Mouse (Mus musculus): ENCODE results near the gene Olfr1029. TPM values are rescaled to one million over a fixed set of nuclear protein-coding genes. Genes with fewer than 3 reads are reported as not detected.
"Not testable (repeated sequence)": the region's sequence is repeated elsewhere in the genome, so short reads cannot be mapped to it uniquely, and the experiment has no call there.

The Olfr1029 gene
- total RNA-seq (2021), result under 1 TPM in 1 of 2 experiments, not detected in 1; 0.30 TPM
- long read RNA-seq, experiment 1, result 0 reads
- long read RNA-seq, experiment 2, result 0 reads

GRCm38 (mm10) chr2:85973595-85973994 lies at the start of gene Olfr1029:
Gene Olfr1029, plus strand, starts transcription at chr2:85973895.
- DNase-seq (ENCODE audit: low spot score in 2 of 2), result no peak

- DNase-seq (ENCODE audit: low spot score in 2 of 2), result no peak
Measured at GRCm38 (mm10) chr2:85950137-85950536, 23.6 kb upstream of the Olfr1029 start, which contains the start of gene Olfr1028. Gene Olfr1028, plus strand, starts transcription at chr2:85950437.

- no peak for DNase-seq (ENCODE audit: low spot score in 2 of 2)
Measured at GRCm38 (mm10) chr2:85978976-85979375, 5.3 kb downstream of the Olfr1029 start, which contains the start of gene Olfr1030. Gene Olfr1030, plus strand, starts transcription at chr2:85979276.

- no peak for DNase-seq (ENCODE audit: low spot score in 2 of 2)
Measured at GRCm38 (mm10) chr2:85990004-85990403, 16.3 kb downstream of the Olfr1029 start, which contains the start of gene Olfr1031. Gene Olfr1031, plus strand, starts transcription at chr2:85990304.

GRCm38 (mm10) chr2:86005240-86005639 lies 31.5 kb downstream of the Olfr1029 start, which contains the start of gene Olfr1032:
Gene Olfr1032, plus strand, starts transcription at chr2:86005540.
- DNase-seq (ENCODE audit: low spot score in 2 of 2), result no peak

- peak in 1 of 2 experiments; percentile 6 for DNase-seq (ENCODE audit: low spot score in 2 of 2)
Measured at GRCm38 (mm10) chr2:86020406-86020805, 46.7 kb downstream of the Olfr1029 start, which contains the start of gene Olfr1033. Gene Olfr1033, plus strand, starts transcription at chr2:86020633.

- DNase-seq (ENCODE audit: low spot score in 2 of 2), result not testable (repeated sequence)
Measured at GRCm38 (mm10) chr2:86021518-86021917, 47.8 kb downstream of the Olfr1029 start.

Other genes with a start within 250 kb of the Olfr1029 start
- gene Olfr1012, start 211.1 kb upstream of the Olfr1029 start, total RNA-seq (2021), result not detected
- not detected for gene Olfr1013, start 206.8 kb upstream of the Olfr1029 start, total RNA-seq (2021)
- not detected for gene Olfr1014, start 201.2 kb upstream of the Olfr1029 start, total RNA-seq (2021)
- not detected for gene Olfr1015, start 191.9 kb upstream of the Olfr1029 start, total RNA-seq (2021)
- gene Olfr1016, start 171.4 kb upstream of the Olfr1029 start, total RNA-seq (2021), result not detected
- not detected for gene Olfr1018, start 155.4 kb upstream of the Olfr1029 start, total RNA-seq (2021)
- gene Olfr1019, start 128.4 kb upstream of the Olfr1029 start, total RNA-seq (2021), result not detected
- not detected for gene Olfr1020, start 126.9 kb upstream of the Olfr1029 start, total RNA-seq (2021)
- gene Olfr1022, start 105.3 kb upstream of the Olfr1029 start, total RNA-seq (2021), result not detected
- gene Olfr1023, start 88.3 kb upstream of the Olfr1029 start, total RNA-seq (2021), result not detected
- gene Olfr1024, start 68.8 kb upstream of the Olfr1029 start, total RNA-seq (2021), result not detected
- not detected for gene Olfr1025-ps1, start 58.7 kb upstream of the Olfr1029 start, total RNA-seq (2021)
- gene Olfr1026, start 52.3 kb upstream of the Olfr1029 start, total RNA-seq (2021), result not detected
- not detected for gene Olfr1028, start 23.5 kb upstream of the Olfr1029 start, total RNA-seq (2021)
- gene Olfr1030, start 5.4 kb downstream of the Olfr1029 start, total RNA-seq (2021), result not detected
- not detected for gene Olfr1031, start 16.4 kb downstream of the Olfr1029 start, total RNA-seq (2021)
- gene Olfr1032, start 31.6 kb downstream of the Olfr1029 start, total RNA-seq (2021), result not detected
- 1 to 10 TPM; 3.5 to 4.1 TPM for gene Olfr1033, start 46.7 kb downstream of the Olfr1029 start, total RNA-seq (2021)
- gene Olfr1034, start 72.0 kb downstream of the Olfr1029 start, total RNA-seq (2021), result under 1 TPM; 0.10 to 0.27 TPM
- not detected for gene Olfr1036, start 100.1 kb downstream of the Olfr1029 start, total RNA-seq (2021)
- not detected for gene Olfr1037, start 113.5 kb downstream of the Olfr1029 start, total RNA-seq (2021)
- gene Olfr1039, start 162.0 kb downstream of the Olfr1029 start, total RNA-seq (2021), result not detected
- gene Olfr1040, start 172.8 kb downstream of the Olfr1029 start, total RNA-seq (2021), result not detected
- not detected for gene Olfr1042, start 187.9 kb downstream of the Olfr1029 start, total RNA-seq (2021)
- not detected for gene Olfr1043, start 193.6 kb downstream of the Olfr1029 start, total RNA-seq (2021)
- gene Olfr1044, start 203.9 kb downstream of the Olfr1029 start, total RNA-seq (2021), result not detected
- not detected for gene Olfr52, start 211.8 kb downstream of the Olfr1029 start, total RNA-seq (2021)
- not detected for gene Olfr1045, start 229.1 kb downstream of the Olfr1029 start, total RNA-seq (2021)
- not detected for gene Olfr1046, start 245.4 kb downstream of the Olfr1029 start, total RNA-seq (2021)

Measured in adrenal gland, adult 18-20 months (tissue).